Mouse (Mus musculus): Measurements from ENCODE around the gene Cebpz.

Gene Cebpz

DNA sequence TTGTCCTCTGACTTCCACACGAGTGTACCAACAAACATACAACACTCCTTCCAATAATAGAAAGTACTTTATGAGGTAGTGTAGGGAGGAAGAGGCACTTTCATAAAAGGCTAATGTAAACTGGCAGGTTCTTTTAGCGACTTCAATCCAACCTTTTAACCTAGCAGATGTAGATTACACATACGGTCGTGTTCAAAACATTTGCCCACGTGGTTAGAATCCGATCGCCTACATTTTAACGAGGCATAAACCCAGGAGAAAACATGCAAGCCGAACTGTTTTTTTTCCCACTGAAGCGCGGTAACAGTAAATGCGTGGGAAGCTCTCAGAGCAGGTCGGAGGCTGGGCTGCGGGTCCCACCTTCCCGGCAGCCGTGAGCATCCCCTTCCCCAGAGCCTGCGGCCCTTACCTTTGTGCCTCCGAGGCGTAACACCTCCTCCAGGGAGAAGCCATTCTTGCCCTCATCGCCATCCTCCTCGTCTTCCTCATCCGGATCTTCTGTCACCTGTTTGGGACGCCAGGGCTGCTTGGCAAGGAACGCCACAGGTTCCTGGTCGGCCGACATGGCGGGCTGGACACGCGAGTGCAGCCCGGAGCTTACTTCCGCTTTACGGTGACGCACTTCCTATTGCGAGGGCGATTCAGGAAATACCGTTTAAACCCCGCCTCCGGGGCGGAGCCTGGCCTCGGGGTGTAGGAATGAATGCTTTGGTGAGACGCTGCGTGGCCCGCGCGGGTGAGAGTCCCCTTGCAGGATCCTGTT is at the start of gene Cebpz, which contains the start of gene Ndufaf7:
Cebpz (minus strand) TSS at position 601 of the 763 bp plus-strand sequence.
Ndufaf7 (plus strand) TSS at position 671 of the 763 bp plus-strand sequence.
- DNase-seq: peak; percentile 97

DNA sequence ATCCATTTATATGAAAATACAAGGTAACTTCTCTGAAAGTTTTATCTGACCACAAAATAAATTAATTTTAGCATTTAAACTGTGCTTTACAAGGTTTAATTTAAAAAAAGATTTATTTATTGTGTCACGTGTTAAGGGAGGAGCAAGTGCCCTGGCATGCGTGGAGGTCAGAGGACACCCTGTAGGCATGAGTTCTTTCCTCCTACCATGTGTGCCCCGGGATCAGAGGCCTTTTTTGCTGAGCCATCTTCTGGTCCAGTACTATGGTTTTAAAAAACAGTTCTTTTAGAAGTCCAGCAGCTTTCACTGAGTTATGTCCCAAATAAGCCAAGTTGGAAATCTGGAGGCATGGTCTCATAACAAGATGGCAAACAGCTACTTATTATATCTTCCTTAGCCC is 46.9 kb upstream of the Cebpz start:
- no peak for DNase-seq

DNA sequence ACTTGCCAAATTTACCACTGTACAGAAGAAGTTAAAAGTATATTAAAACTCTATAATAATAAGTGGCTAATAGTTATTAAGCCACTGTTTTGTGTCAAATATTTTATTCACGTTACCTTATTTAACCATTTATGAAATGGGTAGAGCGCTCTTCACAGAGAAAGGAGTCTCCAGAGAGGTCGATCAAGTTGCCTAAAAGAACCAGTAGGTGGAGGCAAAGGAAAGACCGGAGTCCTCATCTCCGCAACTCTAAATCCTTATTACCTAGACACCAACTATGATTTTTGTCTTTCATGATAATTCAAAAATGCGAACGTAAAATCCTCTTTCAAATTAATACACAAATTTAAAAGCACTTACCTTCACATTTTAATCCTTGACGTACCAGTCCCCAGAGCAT is 46.3 kb upstream of the Cebpz start:
- no peak for DNase-seq

DNA sequence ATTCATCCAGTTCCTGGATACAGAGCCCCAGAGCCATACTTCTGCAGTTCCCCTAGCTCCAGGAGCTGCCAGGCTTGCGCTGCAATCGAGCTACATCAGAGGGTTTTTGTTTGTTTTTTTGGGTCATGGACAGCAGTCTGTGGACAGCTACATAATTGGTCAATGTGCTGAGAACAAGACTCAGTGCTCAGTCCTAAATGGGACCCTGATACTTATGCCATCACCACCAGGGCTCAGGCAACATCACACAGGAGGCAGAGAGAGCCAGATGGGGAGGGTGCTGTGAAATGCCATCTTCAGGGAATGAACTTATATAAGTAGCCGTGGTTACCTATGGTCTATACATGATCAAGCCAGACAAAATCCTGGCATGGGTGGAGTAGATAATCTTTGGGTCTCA is 31.6 kb upstream of the Cebpz start:
- DNase-seq: no peak

DNA sequence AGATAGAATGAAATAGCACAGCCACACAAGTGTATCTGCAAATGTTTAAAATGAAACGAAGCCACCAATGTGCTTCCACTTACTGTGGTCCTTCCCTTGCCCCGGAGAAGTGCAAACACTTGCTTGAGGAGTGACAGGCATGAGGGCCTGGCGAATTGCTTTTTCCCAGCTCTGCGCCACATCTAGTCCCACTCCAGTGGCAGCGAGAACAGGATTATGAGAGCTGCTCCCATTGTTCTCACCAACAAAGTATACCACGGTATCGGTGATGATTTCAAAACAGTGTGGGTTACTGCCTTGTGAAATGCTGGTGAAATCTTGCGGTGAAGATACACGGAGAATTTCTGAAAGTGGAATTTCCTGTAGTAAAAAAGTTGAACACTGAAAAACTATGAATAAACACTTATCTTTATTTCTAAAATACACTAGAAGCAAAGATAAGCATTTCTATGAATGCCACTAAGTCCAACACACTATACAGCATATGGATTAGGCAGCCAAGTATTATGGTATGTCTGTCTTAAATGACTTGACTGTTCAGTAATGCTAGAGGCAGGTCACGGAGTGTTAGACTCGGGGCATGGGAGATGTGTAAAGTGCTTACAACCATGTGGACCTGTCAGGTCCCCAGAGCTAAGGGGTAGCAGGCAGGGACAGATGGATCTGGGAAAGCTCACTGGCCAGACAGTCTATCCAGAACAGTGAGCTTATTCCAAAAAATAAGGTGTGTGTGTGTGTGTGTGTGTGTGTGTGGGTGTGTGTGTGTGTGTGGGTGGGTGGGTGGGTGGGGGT is 29.4 kb upstream of the Cebpz start:
- no peak for DNase-seq

DNA sequence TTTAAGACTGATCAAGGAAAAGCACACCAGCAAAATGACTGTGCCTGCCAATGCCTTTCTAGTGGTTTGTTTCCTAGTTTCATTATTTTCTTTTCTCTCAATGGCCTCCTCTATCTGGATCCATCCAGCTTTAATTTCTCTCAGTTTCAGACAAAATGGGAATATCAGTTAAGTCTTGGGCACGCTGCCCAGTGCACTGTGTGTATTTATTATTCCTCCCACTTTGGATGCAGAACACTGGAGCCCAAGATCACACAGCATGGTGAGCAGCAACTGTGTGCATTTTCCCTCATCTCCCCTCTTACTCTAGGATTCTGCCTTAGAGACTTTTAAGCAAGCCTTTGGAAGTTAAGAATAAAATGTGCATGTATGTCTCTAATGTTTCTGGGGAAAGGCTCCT is 27.5 kb upstream of the Cebpz start:
- no peak for DNase-seq

DNA sequence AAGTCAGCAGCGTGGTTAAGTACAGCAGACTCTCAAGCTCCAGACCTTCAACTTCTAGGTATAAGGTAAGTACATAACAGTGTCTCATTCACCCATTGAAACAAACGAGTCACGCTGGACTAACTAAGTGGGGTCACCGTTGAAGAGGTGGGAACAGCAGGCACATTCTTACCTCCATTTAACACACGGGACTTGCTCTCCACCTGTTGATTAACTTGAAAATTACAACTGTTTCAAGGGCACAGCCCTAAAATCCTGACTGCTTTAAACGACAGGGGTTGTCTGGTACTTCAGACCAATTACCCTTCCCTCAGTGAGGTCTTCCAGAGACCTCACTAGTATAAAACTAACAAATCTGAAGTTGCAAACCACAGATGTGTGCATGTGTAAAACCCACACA is 22.6 kb upstream of the Cebpz start:
- DNase-seq: no peak

DNA sequence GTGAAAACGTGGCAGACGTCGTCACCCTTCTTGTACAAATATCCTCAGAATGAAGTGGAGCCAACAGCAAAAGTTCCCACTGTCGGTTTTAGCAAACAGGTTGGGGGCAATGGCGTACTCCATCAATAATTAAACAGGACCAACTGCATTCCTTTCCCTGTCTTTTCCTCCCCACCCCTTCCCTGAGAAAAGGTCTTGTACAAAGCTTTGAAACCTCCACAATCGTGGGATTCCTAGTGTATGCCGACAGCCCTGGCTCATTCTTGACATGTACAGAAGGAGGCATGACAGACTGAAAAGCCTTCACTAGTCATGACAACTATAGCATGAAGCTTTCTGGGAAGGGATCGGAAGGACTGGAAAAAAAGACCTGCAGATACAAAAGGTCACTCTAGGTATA is 16.4 kb upstream of the Cebpz start:
- DNase-seq: no peak

DNA sequence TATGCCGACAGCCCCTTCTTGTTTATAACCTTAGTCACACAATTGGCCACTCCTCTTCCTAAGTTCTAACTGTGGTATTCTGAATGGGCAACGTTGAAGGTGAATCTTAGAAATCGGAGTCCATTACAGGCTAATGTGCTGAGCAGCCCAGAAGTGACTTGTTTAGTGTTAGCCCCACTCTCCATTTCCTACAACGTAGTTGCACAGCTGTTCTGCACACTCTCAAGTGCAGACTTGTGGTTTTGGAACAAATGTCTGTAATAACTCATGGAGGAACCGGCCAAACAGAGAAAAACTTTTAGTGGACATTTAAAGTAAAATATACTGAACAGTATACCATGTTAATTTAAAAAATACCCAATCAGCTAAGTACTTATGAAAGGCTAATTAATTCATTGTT is 15.2 kb upstream of the Cebpz start:
- no peak for DNase-seq

DNA sequence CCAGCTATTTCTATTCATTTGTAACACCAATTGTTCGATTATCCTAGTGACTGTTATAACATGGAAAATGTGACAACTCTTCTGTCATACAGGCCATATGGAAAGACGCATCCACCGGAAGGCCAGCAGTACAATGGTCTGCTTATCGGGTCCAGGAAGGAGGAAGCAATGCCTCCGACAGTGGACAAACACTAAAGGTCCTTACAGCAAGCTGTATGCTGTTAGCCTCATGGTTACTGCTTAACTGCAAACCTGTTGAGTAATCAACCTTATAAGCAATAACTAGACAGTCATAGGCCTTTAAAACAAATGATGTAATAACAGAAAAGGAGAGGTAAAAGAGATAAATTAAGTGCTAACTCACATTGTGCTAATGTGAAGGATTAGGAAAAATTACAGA is 14.4 kb upstream of the Cebpz start:
- DNase-seq: no peak

DNA sequence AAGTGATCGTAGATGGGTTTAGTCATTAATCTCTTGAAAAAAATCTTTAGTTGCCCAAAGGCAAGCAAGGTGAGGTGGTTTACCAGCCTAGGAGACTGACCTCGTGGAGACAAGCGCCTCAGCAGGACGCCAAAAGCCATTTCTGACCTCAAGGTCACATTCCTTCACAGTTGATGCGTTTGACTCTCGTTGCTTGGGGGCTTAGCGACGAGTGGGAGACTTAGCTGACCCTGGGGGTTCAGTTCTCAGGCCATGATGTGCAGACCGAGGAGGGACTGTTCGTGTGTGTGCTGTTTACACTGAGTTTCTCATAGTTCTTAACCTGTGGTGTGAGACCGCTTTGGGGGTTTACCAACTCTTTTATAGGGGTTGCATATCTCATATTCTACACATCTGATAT is 5.7 kb upstream of the Cebpz start:
- DNase-seq: no peak

DNA sequence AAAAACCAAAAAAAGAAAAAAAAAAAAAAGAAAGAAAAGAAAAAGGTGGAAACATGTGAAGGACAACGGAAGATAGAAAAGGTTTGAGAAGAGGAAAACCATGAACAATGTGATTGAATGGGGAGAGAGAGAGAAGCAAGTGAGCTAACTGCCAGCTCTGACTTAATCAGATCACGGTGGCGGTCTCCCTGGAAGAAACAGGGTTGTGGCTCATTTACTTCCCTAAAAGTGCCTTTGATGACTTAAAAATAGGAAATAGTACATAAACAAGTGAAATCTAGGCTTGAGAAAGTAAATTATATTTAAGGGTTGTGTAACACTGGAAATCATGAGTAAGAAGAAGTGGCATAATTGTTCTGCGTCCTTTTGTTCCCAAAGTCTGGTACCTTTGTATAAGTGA is 2.1 kb upstream of the Cebpz start:
- DNase-seq: no peak

DNA sequence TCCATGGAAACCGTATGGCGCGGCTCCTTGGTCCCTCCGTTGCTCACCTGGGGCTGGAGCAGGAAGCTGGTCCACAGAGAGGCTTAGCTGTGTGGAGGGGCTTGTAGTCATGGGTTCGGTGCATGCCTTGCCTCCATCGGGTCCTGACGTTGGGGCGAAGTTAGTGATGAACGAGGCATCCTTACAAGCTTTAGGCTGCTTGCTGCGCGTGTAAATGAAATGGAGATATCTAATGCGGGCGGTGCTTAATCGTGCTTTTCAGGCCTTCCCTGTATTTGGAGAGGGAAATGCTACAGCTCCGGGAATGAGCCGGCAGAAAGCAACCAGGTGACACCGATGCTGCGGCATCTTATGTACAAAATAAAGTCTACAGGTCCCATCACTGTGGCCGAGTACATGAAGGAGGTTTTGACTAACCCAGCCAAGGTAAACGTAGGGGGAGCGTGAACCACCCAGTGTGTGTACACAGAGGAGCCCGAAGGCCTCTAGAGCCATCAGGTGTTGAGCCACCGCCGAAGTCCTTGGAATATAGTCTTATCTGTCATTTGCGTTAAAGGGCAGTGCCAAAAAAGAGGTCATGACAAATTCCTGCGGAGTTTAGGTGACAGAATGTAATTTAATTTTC is 475 bp upstream of the Cebpz start:
- no peak for DNase-seq

DNA sequence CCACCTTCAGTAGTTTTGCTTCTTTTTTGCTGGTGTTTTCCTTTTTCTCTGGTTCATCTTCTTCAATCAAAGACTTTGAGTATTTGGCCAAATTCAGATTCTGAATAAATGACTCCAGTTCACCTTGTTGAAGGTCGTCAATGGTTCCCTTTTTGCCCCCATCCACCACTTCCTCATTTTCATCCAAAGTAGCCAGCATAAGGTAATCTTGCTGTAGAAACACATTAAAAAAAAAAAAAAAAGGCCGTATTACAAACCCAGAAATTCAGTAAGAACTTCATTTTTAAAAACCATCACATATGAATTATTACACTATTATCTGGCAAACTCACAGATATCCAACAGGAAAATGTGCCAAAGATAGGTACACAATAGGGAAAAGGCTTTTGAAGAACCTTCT is 1.0 kb downstream of the Cebpz start:
- DNase-seq: no peak

DNA sequence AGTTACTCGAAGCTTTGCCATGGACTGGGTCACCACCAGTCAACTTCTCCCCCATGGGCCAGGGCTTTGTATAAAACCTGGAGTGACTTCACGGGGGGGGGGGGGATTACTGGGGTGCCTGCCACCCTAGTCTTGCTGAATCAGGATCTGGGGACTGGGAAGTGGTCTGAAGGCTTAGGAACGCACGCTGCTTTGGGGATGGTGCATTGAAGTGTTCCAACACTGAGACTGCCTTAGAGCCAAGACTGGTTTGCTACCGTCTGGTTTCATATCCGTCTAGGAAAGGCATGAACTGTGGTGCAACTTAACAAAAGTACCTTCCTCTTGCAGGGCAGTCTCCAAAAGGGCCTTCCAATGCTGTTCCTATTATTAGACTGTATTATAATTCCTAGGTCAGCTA is 19.2 kb downstream of the Cebpz start:
- DNase-seq: no peak

DNA sequence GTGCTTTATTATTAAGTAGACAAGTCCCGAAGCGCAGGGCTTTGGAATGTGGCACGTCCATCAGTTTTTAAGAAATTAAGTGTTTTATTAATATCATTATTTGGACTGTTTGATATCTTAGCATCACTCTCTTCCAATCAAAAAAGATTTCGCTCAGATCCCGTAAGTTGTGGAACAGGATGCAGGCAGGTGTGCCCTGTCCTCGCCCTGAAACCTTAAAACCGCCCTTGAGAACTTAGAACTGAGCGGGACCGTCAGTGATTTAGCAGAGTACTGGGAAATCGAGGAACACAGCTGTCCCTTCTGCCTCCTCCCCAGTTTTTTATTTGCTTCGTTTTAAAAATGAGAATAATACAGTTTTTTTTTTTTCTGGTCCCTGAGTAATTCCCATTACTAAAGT is 20.0 kb downstream of the Cebpz start:
- no peak for DNase-seq

DNA sequence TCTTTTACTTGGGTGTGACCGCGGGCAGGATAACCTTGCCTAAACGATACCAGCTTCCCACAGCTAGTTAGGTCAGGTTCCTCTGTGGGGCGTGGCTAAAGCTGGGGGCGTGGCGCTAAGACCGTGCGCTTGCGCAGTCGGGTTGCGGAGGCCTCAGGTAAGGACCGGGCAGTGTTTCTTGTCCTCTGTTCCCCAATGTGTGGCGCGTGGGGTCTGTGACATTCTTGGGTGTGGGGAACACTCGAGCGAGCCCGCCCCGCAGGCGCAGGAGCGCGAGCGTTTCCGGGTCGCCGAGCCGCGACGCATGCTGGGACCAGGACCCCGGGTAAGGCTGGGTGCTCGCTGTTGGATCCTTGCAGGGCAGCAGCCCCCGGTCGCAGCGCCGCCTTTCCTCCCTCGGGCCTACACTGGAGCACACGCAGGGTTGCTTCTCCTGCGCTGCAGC is 20.5 kb downstream of the Cebpz start, which contains the start of gene Cebpzos:
Cebpzos (plus strand) TSS at position 132 of the 445 bp plus-strand sequence.
- DNase-seq: peak; percentile 94

DNA sequence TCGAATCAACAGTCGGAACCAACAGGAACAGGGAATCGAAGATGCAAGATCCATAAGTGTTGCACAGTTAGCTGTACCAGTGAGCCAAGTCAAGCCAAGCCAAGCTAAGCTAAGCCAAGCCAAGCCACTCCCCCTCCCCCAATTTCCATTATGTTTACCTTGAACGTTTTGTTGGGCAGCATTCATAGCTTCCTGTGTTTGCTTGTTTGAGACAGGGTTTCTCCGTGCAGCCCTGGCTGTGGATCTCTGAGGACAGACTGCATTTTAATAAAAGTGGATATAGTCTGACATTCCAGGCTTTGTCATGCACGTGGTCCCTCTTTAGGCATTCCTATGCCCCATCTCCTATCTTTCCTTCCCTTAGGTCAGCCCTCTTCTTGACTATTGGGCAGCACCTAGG is 21.1 kb downstream of the Cebpz start:
- no peak for DNase-seq

DNA sequence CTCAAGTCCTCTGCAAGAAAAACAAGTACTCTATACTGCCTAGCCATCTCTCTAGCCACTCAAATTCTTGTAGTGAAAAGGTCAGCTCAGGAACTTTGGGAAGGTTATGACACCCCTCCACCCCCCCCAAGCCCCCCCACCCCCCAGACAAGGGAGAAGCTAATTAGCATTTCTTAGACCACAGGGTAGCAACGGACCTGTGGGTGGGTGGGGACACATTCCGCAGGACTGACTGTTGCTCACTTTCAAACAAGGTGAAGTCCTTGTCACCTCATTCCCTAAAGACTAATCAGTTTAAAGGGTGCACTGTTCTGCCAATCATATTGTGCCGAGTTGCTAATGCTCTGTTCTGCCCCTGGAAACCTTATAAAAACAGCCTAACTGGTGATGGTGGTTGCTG is 22.9 kb downstream of the Cebpz start:
- DNase-seq: no peak

DNA sequence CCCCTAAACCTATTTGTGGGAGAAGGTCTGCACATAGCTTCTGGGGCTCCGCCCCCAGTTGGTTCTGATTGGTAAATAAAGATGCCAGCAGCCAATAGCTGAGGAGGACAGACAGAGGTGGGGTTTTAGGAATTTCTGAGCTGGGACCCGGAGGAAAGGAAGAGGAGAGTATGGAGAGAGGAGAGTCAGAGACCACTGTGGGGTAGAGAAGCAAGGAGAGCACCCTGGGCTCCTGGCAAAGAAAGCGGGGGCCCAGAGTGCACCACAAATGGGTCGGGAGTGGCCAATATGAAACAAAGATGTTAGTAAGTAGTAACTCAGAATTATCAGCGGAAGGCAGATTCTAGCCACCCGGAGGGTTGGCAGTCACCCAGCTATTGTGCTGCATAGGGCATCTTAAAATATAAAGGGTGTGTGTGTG is 24.0 kb downstream of the Cebpz start:
- peak; percentile 30 for DNase-seq

DNA sequence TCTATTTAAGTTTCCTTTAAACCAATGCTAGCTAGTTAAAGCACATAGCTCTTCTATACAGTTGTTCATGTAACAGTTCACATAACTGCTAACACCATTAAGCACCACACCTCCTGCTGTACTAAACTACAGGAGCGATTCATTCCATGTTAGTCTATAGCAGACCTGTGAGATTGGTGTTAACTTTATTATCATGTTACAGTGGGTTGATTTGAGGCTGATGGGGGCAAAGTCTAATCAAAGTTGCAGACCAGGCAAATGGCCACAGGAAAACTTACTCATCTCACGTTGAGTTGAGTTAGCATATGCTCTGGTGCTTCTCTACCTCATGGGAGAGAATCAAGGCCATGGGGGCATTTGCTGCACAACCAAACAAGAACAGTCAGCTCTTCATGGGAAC is 27.5 kb downstream of the Cebpz start:
- DNase-seq: no peak

DNA sequence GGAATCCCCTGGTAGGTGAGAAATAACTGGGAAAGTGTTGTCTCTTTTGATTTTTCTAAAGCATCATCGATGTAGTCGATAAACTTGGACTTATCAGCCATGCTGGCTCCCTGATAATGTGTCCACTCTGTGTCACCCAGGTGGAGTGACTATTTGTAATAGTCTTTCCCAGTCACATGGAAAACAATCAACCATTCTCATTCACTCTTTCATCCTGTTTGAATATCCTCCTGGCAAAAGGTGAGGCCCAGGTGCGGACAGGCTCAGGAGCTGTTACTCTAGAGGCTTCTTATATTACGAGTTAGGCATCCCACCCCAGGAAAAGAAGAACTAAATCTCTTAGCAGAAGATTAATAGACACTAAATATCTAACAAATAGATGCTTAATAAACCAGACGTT is 30.0 kb downstream of the Cebpz start, which contains the start of gene Sult6b1:
Sult6b1 (minus strand) TSS at position 101 of the 400 bp plus-strand sequence.
- no peak for DNase-seq

DNA sequence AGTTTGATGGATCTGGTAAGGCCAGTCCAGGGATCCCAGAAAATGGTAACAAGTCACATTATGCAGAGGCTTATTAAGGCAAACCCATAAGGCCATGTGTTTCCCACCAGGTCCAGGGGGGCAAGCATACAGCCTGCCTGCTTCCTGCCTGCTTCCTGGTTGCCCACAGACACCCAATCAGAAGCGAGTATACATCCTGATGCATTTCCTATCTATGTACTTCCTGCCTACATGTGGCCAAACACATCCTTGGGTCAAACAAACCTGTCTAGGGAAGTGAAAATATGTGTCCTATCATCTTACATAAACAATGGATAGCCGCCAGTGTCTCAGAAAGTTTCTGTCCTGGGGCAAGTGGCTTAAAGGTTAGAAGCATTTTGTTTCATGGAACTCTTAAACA is 33.7 kb downstream of the Cebpz start:
- DNase-seq: no peak

DNA sequence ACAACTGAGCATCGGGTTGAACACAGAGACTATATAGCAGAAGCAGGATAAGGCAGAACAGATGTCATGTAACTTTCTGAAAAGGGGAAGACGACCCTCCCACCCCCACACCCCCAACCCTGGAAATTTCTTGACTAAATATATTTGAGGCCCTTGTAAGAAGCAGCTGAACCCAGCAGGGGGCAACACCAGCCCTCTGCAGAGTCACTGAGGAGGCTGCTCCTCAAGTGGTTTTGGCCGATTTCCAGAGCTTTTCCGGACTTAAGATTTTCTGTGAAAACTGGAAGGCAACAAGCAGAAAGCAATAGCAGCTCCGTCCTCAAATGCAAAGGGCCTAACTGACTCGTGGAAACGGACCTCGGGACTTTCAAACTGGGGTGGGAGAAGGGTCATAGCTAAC is 41.5 kb downstream of the Cebpz start:
- DNase-seq: peak; percentile 17
